Mouse (Mus musculus) spleen, postnatal 36 days (tissue): ENCODE measurements at regions not wholly inside any gene's neighbourhood (a gene's known extent, or its start where the extent isn't known, plus 50 kb on each side); places are given as distances from the start of the nearest gene placed in this dataset.

Experiments used
- DNase-seq, 2 experiments: peaks; one replicate each; pipeline ENCODE4 v3.0.0; 2022; ENCODE audit warnings: low spot score in 2 of 2, mixed read lengths in 1 of 2

- no peak for DNase-seq
Measured at GRCm38 (mm10) chrX:59751680-59752079, 183.8 kb upstream of the Fgf13 start.

GRCm38 (mm10) chrX:59703787-59704186 is 135.9 kb upstream of the Fgf13 start:
- no peak for DNase-seq

- no peak for DNase-seq
Measured at GRCm38 (mm10) chrX:59701090-59701489, 133.2 kb upstream of the Fgf13 start.

- DNase-seq = peak in 1 of 2 experiments; percentile 0
Measured at GRCm38 (mm10) chrX:59699766-59700165, 131.9 kb upstream of the Fgf13 start.

GRCm38 (mm10) chrX:59693040-59693439 is 125.2 kb upstream of the Fgf13 start:
- DNase-seq = no peak

- DNase-seq = no peak
Measured at GRCm38 (mm10) chrX:59690436-59690835, 122.6 kb upstream of the Fgf13 start.

- DNase-seq = no peak
Measured at GRCm38 (mm10) chrX:59689531-59689930, 121.7 kb upstream of the Fgf13 start.
